Mouse (Mus musculus): ENCODE data around the gene Gm10490. TPM values are rescaled to one million over a fixed set of nuclear protein-coding genes. Genes with fewer than 3 reads are reported as not detected.

Gm10490 gene
- total RNA-seq, 2 experiments from 2014 or later: not detected

GRCm38 (mm10) chrX:7937667-7938066 is 28.3 kb downstream of the Gm10490 start:
- intact Hi-C loops (cut with DNase I): no loop called here
- DNase-seq: no peak
- Histone ChIP-seq H3K27ac (no peak overlapping the region), H3K4me3 (no peak overlapping the region)
- TF ChIP-seq CTCF (IDR thresholded peaks at IDR 0.05): no peak

GRCm38 (mm10) chrX:7945618-7946017 is 36.3 kb downstream of the Gm10490 start:
- DNase-seq: no peak
- intact Hi-C loops (cut with DNase I): loop anchor here (5.0 kb wide), 1 partner anchor 98 kb away; no protein-coding TSS in a partner anchor
- Histone ChIP-seq H3K27ac (no peak overlapping the region), H3K4me3 (no peak overlapping the region)
- no peak for TF ChIP-seq CTCF (IDR thresholded peaks at IDR 0.05)

GRCm38 (mm10) chrX:7947108-7947899 is 38.0 kb downstream of the Gm10490 start, which contains the start of gene Hdac6:
Hdac6 (minus strand) TSS chrX:7947889.
- TF ChIP-seq CTCF (IDR thresholded peaks at IDR 0.05): no peak
- intact Hi-C loops (cut with DNase I): loop anchor here (5.0 kb wide), 1 partner anchor 100 kb away; no protein-coding TSS in a partner anchor
- Histone ChIP-seq H3K4me3 (peak within 1 kb of the TSS; percentile 81), H3K27ac (peak within 1 kb of the TSS; percentile 76)
- no peak for DNase-seq

GRCm38 (mm10) chrX:7947900-7948492 is 38.7 kb downstream of the Gm10490 start:
- peak; percentile 95 for DNase-seq
- peak overlapping the region; percentile 75 for H3K27ac ChIP-seq
- intact Hi-C loops (cut with DNase I): loop anchor here (5.0 kb wide), 1 partner anchor 101 kb away; no protein-coding TSS in a partner anchor
- no peak for TF ChIP-seq CTCF (IDR thresholded peaks at IDR 0.05)
- H3K4me3 ChIP-seq: peak overlapping the region; percentile 81

DNA sequence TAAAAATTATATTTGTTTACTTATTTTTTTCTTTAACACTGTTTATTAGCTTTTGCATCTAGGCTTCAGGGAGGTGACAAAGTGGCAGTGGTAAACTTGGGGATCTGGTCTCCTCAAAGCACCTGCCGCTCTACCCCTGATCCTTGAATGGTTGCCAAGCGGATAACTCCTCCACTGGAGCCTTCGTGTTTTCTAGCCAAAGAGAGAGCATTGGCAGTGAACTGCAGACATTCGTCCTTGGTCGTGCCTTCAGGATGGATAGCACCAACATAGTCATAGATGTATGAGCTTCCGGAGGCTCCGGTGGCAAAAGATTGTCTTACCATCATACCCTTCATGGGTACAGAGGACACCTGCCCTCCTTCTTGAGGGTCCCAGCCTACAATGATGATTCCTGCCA is 40.7 kb downstream of the Gm10490 start:
- DNase-seq: no peak
- intact Hi-C loops (cut with DNase I): no loop called here
- no peak for TF ChIP-seq CTCF (IDR thresholded peaks at IDR 0.05)
- Histone ChIP-seq H3K27ac (no peak overlapping the region), H3K4me3 (no peak overlapping the region)

- no peak for TF ChIP-seq CTCF (IDR thresholded peaks at IDR 0.05)
- DNase-seq: no peak
- Histone ChIP-seq H3K4me3 (no peak overlapping the region), H3K27ac (no peak overlapping the region)
- intact Hi-C loops (cut with DNase I): no loop called here
These were observed 49.5 kb downstream of the Gm10490 start for GRCm38 (mm10) chrX:7958868-7959267.

Other genes starting within 250 kb of the Gm10490 start
- gene Plp2, start 238.2 kb upstream of the Gm10490 start, total RNA-seq (2021): 10 to 100 TPM; 23.8 to 42.7 TPM
- gene Magix, start 228.3 kb upstream of the Gm10490 start, total RNA-seq (2021): 10 to 100 TPM; 21.0 to 31.0 TPM
- gene Gpkow, start 212.4 kb upstream of the Gm10490 start, total RNA-seq (2021): 10 to 100 TPM; 12.5 to 15.3 TPM
- 10 to 100 TPM; 31.1 to 37.6 TPM for gene Wdr45, start 195.2 kb upstream of the Gm10490 start, total RNA-seq (2021)
- gene Gm45208, start 187.3 kb upstream of the Gm10490 start, total RNA-seq (2021): not detected
- gene Praf2, start 181.1 kb upstream of the Gm10490 start, total RNA-seq (2021): 1 to 10 TPM; 3.3 to 6.7 TPM
- under 1 TPM; 0.28 to 0.75 TPM for gene Ccdc120, start 158.6 kb upstream of the Gm10490 start, total RNA-seq (2021)
- 10 to 100 TPM; 10.9 to 11.1 TPM for gene Tfe3, start 147.0 kb upstream of the Gm10490 start, total RNA-seq (2021)
- gene Gripap1, start 119.8 kb upstream of the Gm10490 start, total RNA-seq (2021): 10 to 100 TPM; 16.7 to 22.8 TPM
- gene Kcnd1, start 87.3 kb upstream of the Gm10490 start, total RNA-seq (2021): under 1 TPM; 0.15 to 0.22 TPM
- 10 to 100 TPM; 15.6 to 19.1 TPM for gene Otud5, start 68.2 kb upstream of the Gm10490 start, total RNA-seq (2021)
- gene Pim2, start 31.3 kb upstream of the Gm10490 start, total RNA-seq (2021): 1 to 10 TPM; 1.9 to 2.0 TPM
- gene Slc35a2, start 25.5 kb upstream of the Gm10490 start, total RNA-seq (2021): 10 to 100 TPM in 1 of 2 experiments, 1 to 10 TPM in 1; 8.8 to 10.9 TPM
- 10 to 100 TPM; 21.7 to 22.4 TPM for gene Pqbp1, start 10.3 kb upstream of the Gm10490 start, total RNA-seq (2021)
- gene Timm17b, start 10.2 kb upstream of the Gm10490 start, total RNA-seq (2021): 10 to 100 TPM; 41.4 to 45.5 TPM
- gene Gm10491, start 1.7 kb upstream of the Gm10490 start, total RNA-seq (2021): not detected
- not detected for gene Pcsk1n, start 10.3 kb downstream of the Gm10490 start, total RNA-seq (2021)
- not detected for gene Eras, start 19.1 kb downstream of the Gm10490 start, total RNA-seq (2021)
- 1 to 10 TPM; 4.0 to 4.4 TPM for gene Hdac6, start 38.3 kb downstream of the Gm10490 start, total RNA-seq (2021)
- gene Gata1, start 68.5 kb downstream of the Gm10490 start, total RNA-seq (2021): not detected
- not detected for gene Glod5, start 109.0 kb downstream of the Gm10490 start, total RNA-seq (2021)
- gene Suv39h1, start 165.2 kb downstream of the Gm10490 start, total RNA-seq (2021): 1 to 10 TPM; 4.3 to 5.0 TPM
- under 1 TPM; 0.36 to 0.70 TPM for gene Was, start 181.0 kb downstream of the Gm10490 start, total RNA-seq (2021)
- 1 to 10 TPM; 9.1 to 9.4 TPM for gene Wdr13, start 223.3 kb downstream of the Gm10490 start, total RNA-seq (2021)
- 10 to 100 TPM; 33.9 to 82.1 TPM for gene Rbm3, start 236.3 kb downstream of the Gm10490 start, total RNA-seq (2021)

All from gastrocnemius, adult 2 months (tissue).